Mouse (Mus musculus) ES-E14 (cell line): Measurements from ENCODE around the gene Zfp341. TPM values are rescaled to one million over a fixed set of nuclear protein-coding genes. Genes with fewer than 3 reads are reported as not detected.

Experiments
- DNase-seq: peaks from one replicate; pipeline ENCODE4 v3.0.0-alpha.2; 2013; ENCODE audit warnings: low read depth, low spot score
- H3K27ac ChIP-seq: 2 replicates; pipeline ENCODE4 v1.5.1; 2012; ENCODE audit warnings: low read depth, mild to moderate bottlenecking, low read length, moderate library complexity, mixed read lengths; ENCODE audit not compliant: poor library complexity, insufficient read depth, severe bottlenecking
- H3K36me3 ChIP-seq: 2 replicates; pipeline ENCODE4 v1.6.1; 2012; ENCODE audit warnings: mild to moderate bottlenecking, low read length, moderate library complexity, mixed read lengths; ENCODE audit not compliant: control insufficient read depth, poor library complexity, insufficient read depth, severe bottlenecking
- H3K4me1 ChIP-seq, 2 experiments: fragments of 150-350 bp in 1 of 2; sonication (generic) in 1 of 2; 2 replicates each; pipeline ENCODE4 v1.6.1; 2012; ENCODE audit warnings: low read length in 2 of 2, mild to moderate bottlenecking in 1 of 2, mixed read lengths in 1 of 2; ENCODE audit not compliant: control insufficient read depth in 2 of 2, insufficient read depth in 2 of 2, poor library complexity in 1 of 2
- H3K4me3 ChIP-seq, 2 experiments: fragments of 150-350 bp in 1 of 2; sonication (generic) in 1 of 2; 2 replicates each; pipeline ENCODE4 v1.5.1; 2012; ENCODE audit warnings: low read length in 2 of 2, low read depth in 1 of 2, mild to moderate bottlenecking in 1 of 2, mixed read lengths in 1 of 2; ENCODE audit not compliant: insufficient read depth in 1 of 2, poor library complexity in 1 of 2, severe bottlenecking in 1 of 2
- H3K9ac ChIP-seq: 2 replicates; pipeline ENCODE4 v1.6.1; 2012; ENCODE audit warnings: low read depth, mild to moderate bottlenecking, low read length, mixed read lengths; ENCODE audit not compliant: poor library complexity, insufficient read depth, severe bottlenecking
- H3K9me3 ChIP-seq: fragments of 150-350 bp; sonication (generic); 2 replicates; pipeline ENCODE4 v1.6.1; 2012; ENCODE audit warnings: low read depth, mild to moderate bottlenecking, low read length; ENCODE audit not compliant: control insufficient read depth, insufficient read depth
- CHD2 ChIP-seq: IDR thresholded peaks from 2 replicates; pipeline ENCODE4 v1.6.1; 2014; ENCODE audit warnings: mild to moderate bottlenecking, low read depth, low read length, inconsistent platforms
- HCFC1 ChIP-seq: IDR thresholded peaks from 2 replicates; pipeline ENCODE4 v1.6.1; 2012; ENCODE audit warnings: low read length, inconsistent platforms, borderline replicate concordance; ENCODE audit not compliant: insufficient read depth
- MAFK ChIP-seq: IDR thresholded peaks from 2 replicates; pipeline ENCODE4 v1.6.1; 2014; ENCODE audit warnings: mild to moderate bottlenecking, low read depth, low read length, inconsistent platforms; ENCODE audit not compliant: insufficient read depth
- ZC3H11A ChIP-seq: IDR thresholded peaks from 2 replicates; pipeline ENCODE4 v1.6.1; 2012; ENCODE audit warnings: low read depth, mild to moderate bottlenecking, inconsistent platforms, low read length, borderline replicate concordance
- ZNF384 ChIP-seq: IDR thresholded peaks from 2 replicates; pipeline ENCODE4 v1.6.1; 2012; ENCODE audit warnings: low read depth, low read length, inconsistent platforms
- in situ Hi-C, 2 experiments: fragments of 600-800 bp; cut with MboI; formaldehyde crosslinking; loops; one replicate each; pipeline ENCODE4 v1.15.1; 2025; ENCODE audit warnings: low sequenced_read_pairs in 2 of 2, inconsistent platforms in 1 of 2; ENCODE audit not compliant: unreplicated experiment in 2 of 2
- total RNA-seq: library from RNA; depleted of rRNA; stranded (reverse); fragments of 300-350 nt; gene quantifications from 2 replicates; pipeline ENCODE4 v1.2.3, GENCODE M21; 2012; rRNA removed

Gene Zfp341
- total RNA-seq, 1 experiment: 3.2 TPM

DNA sequence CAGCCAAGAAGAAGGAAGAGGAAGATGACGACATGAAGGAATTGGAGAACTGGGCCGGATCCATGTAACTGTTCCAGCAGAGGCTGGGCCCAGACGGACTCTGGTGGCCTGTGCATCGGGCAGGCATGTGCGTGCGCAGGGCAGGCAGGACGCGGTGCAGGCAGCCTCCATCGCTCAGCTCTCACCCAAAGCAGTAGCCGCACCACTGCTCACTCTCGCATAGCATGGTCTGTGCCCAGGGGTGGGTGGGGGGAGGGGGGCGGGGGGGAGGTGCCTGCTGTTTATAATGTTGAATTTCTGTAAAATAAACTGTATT is 80.8 kb downstream of the Zfp341 start:
- no peak for DNase-seq
- Histone ChIP-seq H3K9me3 (no peaks in the 10 kb centered on the region), H3K9ac (no peak overlapping the region), H3K27ac (no peak overlapping the region), H3K4me3 (no peak overlapping the region), H3K36me3 (peaks cover 32% of the 10 kb centered on the region), H3K4me1 (peaks cover 0 to 8% of the 10 kb centered on the region in 2 experiments; a peak in 2 of 4 replicates)
- TF ChIP-seq HCFC1 (no peak), ZNF384 (no peak), CHD2 (no peak), MAFK (no peak), ZC3H11A (no peak)
- in situ Hi-C loops: no loop called here

DNA sequence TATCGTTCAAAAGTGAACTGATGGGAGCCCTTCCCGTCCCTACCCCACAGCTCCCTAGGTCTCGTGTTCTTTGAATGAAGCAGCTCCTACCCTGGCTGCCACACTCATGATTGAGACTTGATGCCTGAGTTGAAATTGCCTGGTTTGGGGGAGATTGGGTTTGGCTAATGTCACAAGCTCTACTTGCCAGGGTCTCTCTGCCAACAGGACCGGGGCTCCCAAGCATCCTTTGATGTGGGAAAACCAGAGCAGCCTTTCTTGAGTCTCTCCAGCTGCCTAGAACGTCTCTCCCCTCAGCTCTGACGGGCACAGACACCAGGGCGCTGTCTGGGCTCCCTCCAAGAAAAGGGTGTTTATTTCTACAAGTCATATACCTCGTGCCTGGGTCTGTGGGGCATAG is 82.6 kb downstream of the Zfp341 start:
- in situ Hi-C loops: no loop called here
- Histone ChIP-seq H3K36me3 (peaks cover 25% of the 10 kb centered on the region; the same call in 1 of the 2 replicates), H3K9me3 (no peaks in the 10 kb centered on the region), H3K9ac (no peak overlapping the region), H3K4me1 (peaks cover 0 to 8% of the 10 kb centered on the region in 2 experiments; a peak in 2 of 4 replicates), H3K4me3 (no peak overlapping the region), H3K27ac (no peak overlapping the region)
- no peak for DNase-seq
- no peak for TF ChIP-seq HCFC1
- TF ChIP-seq ZNF384: no peak
- no peak for TF ChIP-seq MAFK
- TF ChIP-seq CHD2: no peak
- no peak for TF ChIP-seq ZC3H11A

Other genes starting within 250 kb of the Zfp341 start
- gene Cdk5rap1, start 240.3 kb upstream of the Zfp341 start, total RNA-seq: 30.0 and 33.2 TPM in 2 replicates
- 11.3 and 18.6 TPM in 2 replicates for gene Snta1, start 205.2 kb upstream of the Zfp341 start, total RNA-seq
- gene Cbfa2t2, start 176.8 kb upstream of the Zfp341 start, total RNA-seq: 37.6 and 56.4 TPM in 2 replicates
- 1.7 and 1.9 TPM in 2 replicates for gene 1700003F12Rik, start 66.2 kb upstream of the Zfp341 start, total RNA-seq
- gene Actl10, start 61.5 kb upstream of the Zfp341 start, total RNA-seq: 0.45 and 1.2 TPM in 2 replicates
- 5.8 and 9.5 TPM in 2 replicates for gene Necab3, start 54.4 kb upstream of the Zfp341 start, total RNA-seq
- 13.8 and 16.9 TPM in 2 replicates for gene E2f1, start 43.4 kb upstream of the Zfp341 start, total RNA-seq
- gene Pxmp4, start 9.6 kb upstream of the Zfp341 start, total RNA-seq: 8.6 and 10.5 TPM in 2 replicates
- gene 4930519P11Rik, start 140 bp downstream of the Zfp341 start, total RNA-seq: 0.67 TPM in 1 of 2 replicates, not detected in the other
- gene Chmp4b, start 38.4 kb downstream of the Zfp341 start, total RNA-seq: 60.4 and 94.3 TPM in 2 replicates
- not detected in 2 replicates for gene Gm14214, start 156.7 kb downstream of the Zfp341 start, total RNA-seq
- 156 and 209 TPM in 2 replicates for gene Raly, start 177.8 kb downstream of the Zfp341 start, total RNA-seq
- 0.49 TPM in 1 of 2 replicates, not detected in the other for gene a, start 178.1 kb downstream of the Zfp341 start, total RNA-seq